Mouse (Mus musculus) neural tube, embryonic 14.5 days (tissue): ENCODE results near the gene Fam76b. TPM values are rescaled to one million over a fixed set of nuclear protein-coding genes. Genes with fewer than 3 reads are reported as not detected.

ENCODE experiments used
- ATAC-seq: fragments of 200-750 bp; cut with Nextera tagmentation; 2 replicates; pipeline ENCODE4 v1.8.0; 2017; ENCODE audit warnings: low read depth, mild to moderate bottlenecking, moderate TSS enrichment, moderate library complexity
- H3K27ac ChIP-seq: fragments of 300-500 bp; sonication (generic); 2 replicates; pipeline ENCODE4 v1.5.1; 2014; ENCODE audit warnings: low read depth, mild to moderate bottlenecking, control low read depth, low read length, moderate library complexity, mixed read lengths
- H3K27me3 ChIP-seq: fragments of 300-500 bp; sonication (generic); 2 replicates; pipeline ENCODE4 v1.6.1; 2014; ENCODE audit warnings: low read length; ENCODE audit not compliant: control insufficient read depth, insufficient read depth
- H3K36me3 ChIP-seq: fragments of 300-500 bp; sonication (generic); 2 replicates; pipeline ENCODE4 v1.6.1; 2014; ENCODE audit warnings: low read length, mixed read lengths; ENCODE audit not compliant: control insufficient read depth, insufficient read depth
- H3K4me1 ChIP-seq: fragments of 300-500 bp; sonication (generic); 2 replicates; pipeline ENCODE4 v1.6.1; 2014; ENCODE audit warnings: low read length; ENCODE audit not compliant: control insufficient read depth, insufficient read depth
- H3K4me2 ChIP-seq: fragments of 300-500 bp; sonication (generic); 2 replicates; pipeline ENCODE4 v1.6.1; 2014; ENCODE audit warnings: mild to moderate bottlenecking, low read depth, low read length, control low read depth
- H3K4me3 ChIP-seq: fragments of 300-500 bp; sonication (generic); 2 replicates; pipeline ENCODE4 v1.5.1; 2014; ENCODE audit warnings: low read depth, low read length, control low read depth, mixed read lengths
- H3K9ac ChIP-seq: fragments of 300-500 bp; sonication (generic); replicated peaks from 2 replicates; pipeline ENCODE4 v1.6.1; 2014; ENCODE audit warnings: low read depth, mild to moderate bottlenecking, control low read depth, low read length, mixed read lengths
- H3K9me3 ChIP-seq: fragments of 300-500 bp; sonication (generic); 2 replicates; pipeline ENCODE4 v1.6.1; 2016; ENCODE audit warnings: low read length; ENCODE audit not compliant: control insufficient read depth
- WGBS: fragments of 180-500 bp; shearing (Covaris S2); extraction: QIAGEN DNeasy Blood & Tissue Kit; methylation state at CpG from one replicate; pipeline ENCODE4 v1.1.7; 2014; 5-methylcytosine and 5-hydroxymethylcytosine counted together
- polyA plus RNA-seq: library from polyadenylated mRNA; unstranded; fragments of >200 nt; fragmentation: Nextera tagmentation; extraction: Ambion mirVana; gene quantifications from 2 replicates; pipeline ENCODE4 v1.2.1, GENCODE M21; 2014

The Fam76b gene
- polyA plus RNA-seq, 1 experiment from 2014 or later = 22.8 TPM

GRCm38 (mm10) chr9:13898510-13899305, 71.2 kb downstream of the Fam76b start:
- no peak overlapping the region for H3K9ac ChIP-seq
- H3K4me3 ChIP-seq = no peak overlapping the region
- no peaks in the 10 kb centered on the region for H3K36me3 ChIP-seq
- no peaks in the 10 kb centered on the region for H3K9me3 ChIP-seq
- no peak overlapping the region for H3K4me2 ChIP-seq
- ATAC-seq = peak; percentile 26; the same call in 1 of the 2 replicates
- no peaks in the 10 kb centered on the region for H3K4me1 ChIP-seq
- H3K27ac ChIP-seq = no peak overlapping the region
- no peaks in the 10 kb centered on the region for H3K27me3 ChIP-seq
- WGBS = 77% methylated on average over 19 of the region's 19 CpGs

- no peak for ATAC-seq
- Histone ChIP-seq H3K27me3 (no peaks in the 10 kb centered on the region), H3K36me3 (no peaks in the 10 kb centered on the region), H3K9me3 (no peaks in the 10 kb centered on the region), H3K4me2 (no peak overlapping the region), H3K4me3 (no peak overlapping the region), H3K9ac (no peak overlapping the region), H3K4me1 (no peaks in the 10 kb centered on the region), H3K27ac (no peak overlapping the region)
- WGBS = 93% methylated on average over 3 of the region's 3 CpGs
Measured at GRCm38 (mm10) chr9:13902030-13902429, 74.5 kb downstream of the Fam76b start.

GRCm38 (mm10) chr9:13904091-13904779, 76.7 kb downstream of the Fam76b start:
- Histone ChIP-seq H3K4me2 (no peak overlapping the region), H3K4me3 (no peak overlapping the region), H3K27me3 (no peaks in the 10 kb centered on the region), H3K36me3 (no peaks in the 10 kb centered on the region), H3K9me3 (no peaks in the 10 kb centered on the region), H3K27ac (no peak overlapping the region), H3K9ac (no peak overlapping the region), H3K4me1 (no peaks in the 10 kb centered on the region)
- ATAC-seq = no peak
- WGBS = 89% methylated on average over 5 of the region's 5 CpGs

Other genes with a start within 250 kb of the Fam76b start
- 52.2 and 60.5 TPM in 2 replicates for gene Mtmr2, start 79.3 kb upstream of the Fam76b start, polyA plus RNA-seq
- 39.0 and 46.4 TPM in 2 replicates for gene Cep57, start 609 bp upstream of the Fam76b start, polyA plus RNA-seq